Mouse (Mus musculus) hindbrain, postnatal 0 days (tissue): ENCODE results near the gene Prex1. TPM values are rescaled to one million over a fixed set of nuclear protein-coding genes. Genes with fewer than 3 reads are reported as not detected.

Source experiments
- ATAC-seq: fragments of 200-750 bp; cut with Nextera tagmentation; 2 replicates; pipeline ENCODE4 v1.8.0; 2017; ENCODE audit warnings: mild to moderate bottlenecking, moderate TSS enrichment, moderate library complexity
- DNase-seq: peaks from one replicate; pipeline ENCODE4 v3.0.0-alpha.2; 2015; ENCODE audit warnings: low spot score
- H3K27ac ChIP-seq: fragments of 300-500 bp; sonication (generic); 2 replicates; pipeline ENCODE4 v1.5.1; 2014; ENCODE audit warnings: mild to moderate bottlenecking
- H3K27me3 ChIP-seq: fragments of 300-500 bp; sonication (generic); 2 replicates; pipeline ENCODE4 v1.6.1; 2014; ENCODE audit warnings: low read length, mixed read lengths; ENCODE audit not compliant: insufficient read depth
- H3K36me3 ChIP-seq: fragments of 300-500 bp; sonication (generic); 2 replicates; pipeline ENCODE4 v1.6.1; 2014; ENCODE audit warnings: low read length, mixed read lengths; ENCODE audit not compliant: insufficient read depth
- H3K4me1 ChIP-seq: fragments of 300-500 bp; sonication (generic); 2 replicates; pipeline ENCODE4 v1.6.1; 2014; ENCODE audit warnings: antibody characterized with exemption, low read length, mixed read lengths; ENCODE audit not compliant: insufficient read depth
- H3K4me2 ChIP-seq: fragments of 300-500 bp; sonication (generic); 2 replicates; pipeline ENCODE4 v1.6.1; 2014; ENCODE audit warnings: low read depth, mild to moderate bottlenecking, low read length, moderate library complexity, mixed read lengths
- H3K4me3 ChIP-seq: fragments of 300-500 bp; sonication (generic); 2 replicates; pipeline ENCODE4 v1.5.1; 2014; ENCODE audit warnings: low read length
- H3K9ac ChIP-seq: fragments of 300-500 bp; sonication (generic); replicated peaks from 2 replicates; pipeline ENCODE4 v1.6.1; 2014; ENCODE audit warnings: mild to moderate bottlenecking, low read length, moderate library complexity, mixed read lengths
- H3K9me3 ChIP-seq: fragments of 300-500 bp; sonication (generic); 2 replicates; pipeline ENCODE4 v1.6.1; 2016; ENCODE audit warnings: low read length, mixed read lengths
- CTCF ChIP-seq: IDR thresholded peaks from 2 replicates; pipeline ENCODE4 v1.5.1; 2016; ENCODE audit warnings: antibody characterized with exemption, control low read depth, low read depth
- WGBS: fragments of 180-500 bp; shearing (Covaris S2); extraction: QIAGEN DNeasy Blood & Tissue Kit; methylation state at CpG from one replicate; pipeline ENCODE4 v1.1.7; 2014; 5-methylcytosine and 5-hydroxymethylcytosine counted together
- polyA plus RNA-seq: library from polyadenylated mRNA; unstranded; fragments of >200 nt; fragmentation: Nextera tagmentation; extraction: Ambion mirVana; gene quantifications from 2 replicates; pipeline ENCODE4 v1.2.1, GENCODE M21; 2015
- total RNA-seq: library from RNA; depleted of rRNA; stranded (reverse); fragments of >200 nt; gene quantifications from 2 replicates; pipeline ENCODE4 v1.2.3, GENCODE M21; 2014

The Prex1 gene
- total and polyA plus RNA-seq, 2 experiments from 2014 or later: 24.2 to 63.2 TPM

GRCm38 (mm10) chr2:166573621-166574020, 140.0 kb downstream of the Prex1 start:
- no peak for ATAC-seq
- Histone ChIP-seq H3K4me3 (no peak overlapping the region), H3K36me3 (0 out of 2 replicates have a peak, but pooled peaks cover 12% of the 10 kb centered on the region), H3K4me1 (0 out of 2 replicates have a peak, but pooled peaks cover 3% of the 10 kb centered on the region), H3K9me3 (no peaks in the 10 kb centered on the region), H3K9ac (no peak overlapping the region), H3K4me2 (no peak overlapping the region), H3K27me3 (no peaks in the 10 kb centered on the region), H3K27ac (no peak overlapping the region)
- TF ChIP-seq CTCF: no peak
- 89% methylated on average over 5 of the region's 5 CpGs for WGBS
- DNase-seq: no peak

- no peak for ATAC-seq
- H3K4me3 ChIP-seq: no peak overlapping the region
- DNase-seq: no peak
These were observed 141.3 kb downstream of the Prex1 start for GRCm38 (mm10) chr2:166572297-166572696.

DNA sequence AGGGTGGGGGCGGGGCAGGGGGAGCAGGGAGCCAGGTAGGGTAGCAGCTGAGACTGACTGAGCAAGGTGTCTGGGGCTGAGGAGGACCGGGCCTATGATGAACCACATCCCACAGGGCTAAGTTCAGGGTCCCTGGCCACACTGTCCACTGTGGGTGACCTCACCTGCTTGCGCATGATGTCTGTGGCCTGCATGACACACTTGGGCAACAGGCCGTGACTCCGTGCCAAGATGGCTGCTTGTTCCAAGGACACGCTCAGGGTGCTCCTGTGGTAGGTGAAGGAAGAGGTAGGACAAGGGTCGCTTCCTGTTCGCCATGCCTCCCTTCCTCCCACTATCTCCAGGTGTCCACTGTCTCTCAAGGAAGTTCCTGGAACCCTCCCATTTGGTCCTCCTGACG, 144.4 kb downstream of the Prex1 start:
- H3K36me3 ChIP-seq: no peaks in the 10 kb centered on the region

More at GRCm38 (mm10) chr2:166572297-166572696, 141.3 kb downstream of the Prex1 start:
- no peak overlapping the region for H3K27ac ChIP-seq
- 0 out of 2 replicates have a peak, but pooled peaks cover 5% of the 10 kb centered on the region for H3K36me3 ChIP-seq
- TF ChIP-seq CTCF: no peak
- no peak overlapping the region for H3K4me2 ChIP-seq
- no peaks in the 10 kb centered on the region for H3K27me3 ChIP-seq
- WGBS: 92% methylated on average over 3 of the region's 3 CpGs
- no peak overlapping the region for H3K9ac ChIP-seq
- 0 out of 2 replicates have a peak, but pooled peaks cover 3% of the 10 kb centered on the region for H3K4me1 ChIP-seq
- no peaks in the 10 kb centered on the region for H3K9me3 ChIP-seq

DNA sequence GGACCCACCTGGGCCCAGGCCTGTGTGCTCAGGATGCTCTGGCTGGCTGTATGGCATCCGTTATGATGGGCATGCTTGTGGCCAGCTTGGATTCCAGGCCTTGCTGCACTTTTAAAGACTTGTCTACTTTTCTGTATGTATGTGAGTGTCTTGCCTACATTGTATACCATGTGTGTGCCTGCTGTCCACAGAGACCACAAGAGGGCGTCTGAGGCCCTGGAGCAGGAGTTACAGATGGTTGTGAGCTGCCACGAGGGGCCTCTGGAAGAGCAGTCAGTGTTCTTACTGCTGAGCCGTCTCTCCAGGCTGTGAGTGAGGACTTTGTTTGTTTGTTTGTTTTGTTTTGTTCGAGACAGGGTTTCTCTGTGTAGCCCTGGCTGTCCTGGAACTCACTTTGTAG, 148.1 kb downstream of the Prex1 start:
- DNase-seq: peak; percentile 38
- Histone ChIP-seq H3K9me3 (no peaks in the 10 kb centered on the region), H3K27ac (no peak overlapping the region), H3K27me3 (no peaks in the 10 kb centered on the region), H3K4me2 (no peak overlapping the region), H3K4me1 (no peaks in the 10 kb centered on the region), H3K36me3 (no peaks in the 10 kb centered on the region), H3K4me3 (no peak overlapping the region), H3K9ac (no peak overlapping the region)
- 73% methylated on average over 5 of the region's 5 CpGs for WGBS
- TF ChIP-seq CTCF: peak; percentile 58
- ATAC-seq: no peak

More for the DNA sequence above, 144.4 kb downstream of the Prex1 start:
- Histone ChIP-seq H3K4me1 (no peaks in the 10 kb centered on the region), H3K4me3 (no peak overlapping the region), H3K27ac (no peak overlapping the region), H3K27me3 (no peaks in the 10 kb centered on the region), H3K9ac (no peak overlapping the region), H3K9me3 (no peaks in the 10 kb centered on the region), H3K4me2 (no peak overlapping the region)
- ATAC-seq: no peak
- no peak for TF ChIP-seq CTCF
- no peak for DNase-seq
- WGBS: 97% methylated on average over 9 of the region's 9 CpGs

DNA sequence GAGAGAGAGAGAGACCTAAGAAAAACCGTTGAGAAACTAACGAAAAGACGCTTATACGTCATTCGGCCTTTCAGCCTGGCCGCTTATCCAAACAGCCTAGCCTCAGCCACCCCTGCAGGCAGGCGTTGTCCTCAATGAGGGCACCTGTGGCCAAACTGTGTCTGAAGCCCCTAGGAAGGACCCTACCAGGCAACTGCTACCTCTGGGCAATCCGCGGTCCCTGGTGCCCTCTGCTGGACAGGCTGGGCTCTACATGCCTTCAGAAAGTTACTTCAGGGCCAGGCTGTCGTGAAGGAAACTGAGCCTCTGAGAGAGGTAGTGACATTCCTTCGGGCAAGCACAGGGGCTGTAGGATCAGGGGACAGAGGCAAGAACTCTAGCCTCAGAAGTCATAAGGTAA, 149.2 kb downstream of the Prex1 start:
- Histone ChIP-seq H3K9ac (no peak overlapping the region), H3K27ac (no peak overlapping the region), H3K36me3 (no peaks in the 10 kb centered on the region), H3K9me3 (no peaks in the 10 kb centered on the region), H3K27me3 (no peaks in the 10 kb centered on the region), H3K4me2 (peak overlapping the region; percentile 1; the same call in 1 of the 2 replicates), H3K4me3 (no peak overlapping the region), H3K4me1 (no peaks in the 10 kb centered on the region)
- DNase-seq (peak; percentile 77), ATAC-seq (peak; percentile 43; the same call in 1 of the 2 replicates)
- WGBS: 8% methylated on average over 11 of the region's 11 CpGs
- peak; percentile 99 for TF ChIP-seq CTCF

GRCm38 (mm10) chr2:166563890-166564289, 149.7 kb downstream of the Prex1 start:
- H3K9me3 ChIP-seq: no peaks in the 10 kb centered on the region
- H3K4me1 ChIP-seq: no peaks in the 10 kb centered on the region
- H3K9ac ChIP-seq: no peak overlapping the region
- ATAC-seq (no peak), DNase-seq (peak; percentile 87)
- H3K4me3 ChIP-seq: no peak overlapping the region
- WGBS: 13% methylated on average over 6 of the region's 6 CpGs
- H3K36me3 ChIP-seq: no peaks in the 10 kb centered on the region
- H3K27me3 ChIP-seq: no peaks in the 10 kb centered on the region
- TF ChIP-seq CTCF: peak; percentile 98
- no peak overlapping the region for H3K27ac ChIP-seq
- peak overlapping the region; percentile 1; the same call in 1 of the 2 replicates for H3K4me2 ChIP-seq

DNA sequence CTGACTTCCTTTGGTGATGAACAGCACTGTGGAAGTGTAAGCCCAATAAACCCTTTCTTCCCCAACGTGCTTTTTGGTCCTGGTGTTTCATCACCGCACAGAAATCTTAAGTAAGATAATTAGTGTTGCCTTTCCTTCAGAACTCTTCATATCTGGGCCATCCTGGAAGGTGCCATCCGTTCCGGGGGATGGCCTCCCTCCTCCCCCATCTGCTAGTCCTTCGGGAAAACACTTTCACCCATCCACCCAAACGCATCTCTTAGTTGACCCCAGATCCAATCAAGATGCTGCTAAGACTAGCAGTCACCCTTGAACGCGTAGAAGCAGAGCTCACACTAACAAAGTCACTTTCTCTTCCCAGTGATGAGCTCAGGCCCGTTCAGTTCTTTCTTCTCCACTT, 150.6 kb downstream of the Prex1 start:
- no peak for DNase-seq
- no peak overlapping the region for H3K4me3 ChIP-seq
- H3K27ac ChIP-seq: no peak overlapping the region
- H3K9me3 ChIP-seq: no peaks in the 10 kb centered on the region
- no peak overlapping the region for H3K9ac ChIP-seq
- no peak for ATAC-seq
- H3K4me2 ChIP-seq: no peak overlapping the region
- no peak for TF ChIP-seq CTCF
- no peaks in the 10 kb centered on the region for H3K36me3 ChIP-seq
- no peaks in the 10 kb centered on the region for H3K4me1 ChIP-seq
- 90% methylated on average over 9 of the region's 9 CpGs for WGBS
- no peaks in the 10 kb centered on the region for H3K27me3 ChIP-seq
